Mouse (Mus musculus): ENCODE measurements at regions not wholly inside any gene's neighbourhood (a gene's known extent, or its start where the extent isn't known, plus 50 kb on each side); places are given as distances from the start of the nearest gene placed in this dataset.

- WGBS (ENCODE audit: insufficient replicate concordance) = 8% methylated on average over 4 of the region's 4 CpGs
- Histone ChIP-seq H3K27me3 (ENCODE audit: control insufficient read depth, insufficient read depth, low read length) (no peaks in the 10 kb centered on the region), H3K4me2 (no peak overlapping the region), H3K9me3 (replicated peaks; ENCODE audit: control insufficient read depth, low read length) (no peaks in the 10 kb centered on the region), H3K36me3 (ENCODE audit: control insufficient read depth, insufficient read depth, low read length) (no peaks in the 10 kb centered on the region), H3K4me3 (ENCODE audit: low read depth, low read length) (no peak overlapping the region), H3K4me1 (ENCODE audit: control insufficient read depth, insufficient read depth, low read length) (no peaks in the 10 kb centered on the region), H3K27ac (ENCODE audit: low read depth, low read length) (no peak overlapping the region), H3K9ac (ENCODE audit: low read depth, low read length) (no peak overlapping the region)
- no peak for ATAC-seq (replicated peaks; ENCODE audit: insufficient number of reproducible peaks, low FRiP score, low TSS enrichment)
Observed at GRCm38 (mm10) chr1:13784396-13784795, 2308.7 kb downstream of the 4930444P10Rik start.

DNA sequence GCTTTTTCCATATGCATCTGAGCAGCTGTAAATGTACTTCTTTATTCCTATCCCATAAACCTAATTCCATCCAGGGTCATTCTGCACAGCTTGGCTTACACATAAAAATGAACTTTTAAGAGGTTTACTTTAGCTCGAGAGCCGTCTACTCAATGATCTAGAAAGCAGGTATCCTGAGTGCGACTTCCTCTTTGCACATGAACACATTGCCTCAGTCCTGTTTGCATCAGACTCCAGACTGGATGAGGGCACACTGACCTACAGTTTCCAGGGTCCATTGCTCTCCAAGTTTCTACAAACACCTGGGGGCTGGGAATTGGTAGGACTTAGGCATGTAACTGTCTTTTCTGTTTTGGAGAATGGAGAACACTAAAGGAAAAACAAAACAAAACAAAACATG is 2310.5 kb downstream of the 4930444P10Rik start:
- H3K4me3 ChIP-seq (ENCODE audit: low read depth, low read length) = no peak overlapping the region
- H3K9ac ChIP-seq (ENCODE audit: low read depth, low read length) = no peak overlapping the region
- 79% methylated on average over 3 of the region's 3 CpGs for WGBS (ENCODE audit: insufficient replicate concordance)

DNA sequence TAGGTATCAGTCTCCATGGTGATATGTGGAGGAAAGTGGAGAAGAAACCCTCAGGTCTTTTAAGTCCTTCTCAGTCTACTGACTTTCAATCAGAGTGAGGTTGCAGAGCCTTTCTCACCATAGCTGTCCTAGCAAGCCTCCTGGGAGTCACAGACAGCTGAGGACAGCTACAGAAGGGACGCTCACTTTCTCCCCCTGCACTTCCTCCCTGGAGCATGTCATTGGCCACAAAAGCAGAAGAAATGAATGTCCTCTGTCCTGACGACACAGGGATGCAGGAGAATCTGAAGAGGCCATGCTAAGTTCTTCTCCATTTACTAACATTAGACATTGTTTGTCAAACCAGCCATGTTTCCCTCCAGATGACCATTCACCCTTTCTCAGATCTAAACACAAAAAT is 2321.0 kb downstream of the 4930444P10Rik start:
- WGBS (ENCODE audit: insufficient replicate concordance) = 16% methylated on average over 2 of the region's 2 CpGs
- H3K9me3 ChIP-seq (replicated peaks; ENCODE audit: control insufficient read depth, low read length) = no peaks in the 10 kb centered on the region
- H3K9ac ChIP-seq (ENCODE audit: low read depth, low read length) = no peak overlapping the region
- no peak overlapping the region for H3K4me3 ChIP-seq (ENCODE audit: low read depth, low read length)
- peaks cover 5% of the 10 kb centered on the region; the same call in 1 of the 2 replicates for H3K4me1 ChIP-seq (ENCODE audit: control insufficient read depth, insufficient read depth, low read length)
- H3K4me2 ChIP-seq = no peak overlapping the region
- H3K27ac ChIP-seq (ENCODE audit: low read depth, low read length) = no peak overlapping the region
- no peaks in the 10 kb centered on the region for H3K36me3 ChIP-seq (ENCODE audit: control insufficient read depth, insufficient read depth, low read length)
- no peaks in the 10 kb centered on the region for H3K27me3 ChIP-seq (ENCODE audit: control insufficient read depth, insufficient read depth, low read length)
- ATAC-seq (replicated peaks; ENCODE audit: insufficient number of reproducible peaks, low FRiP score, low TSS enrichment) = no peak

More for the DNA sequence above, 2310.5 kb downstream of the 4930444P10Rik start:
- H3K4me1 ChIP-seq (ENCODE audit: control insufficient read depth, insufficient read depth, low read length) = no peaks in the 10 kb centered on the region
- H3K27me3 ChIP-seq (ENCODE audit: control insufficient read depth, insufficient read depth, low read length) = no peaks in the 10 kb centered on the region
- H3K9me3 ChIP-seq (replicated peaks; ENCODE audit: control insufficient read depth, low read length) = no peaks in the 10 kb centered on the region
- no peaks in the 10 kb centered on the region for H3K36me3 ChIP-seq (ENCODE audit: control insufficient read depth, insufficient read depth, low read length)
- H3K27ac ChIP-seq (ENCODE audit: low read depth, low read length) = no peak overlapping the region
- H3K4me2 ChIP-seq = no peak overlapping the region
- no peak for ATAC-seq (replicated peaks; ENCODE audit: insufficient number of reproducible peaks, low FRiP score, low TSS enrichment)

DNA sequence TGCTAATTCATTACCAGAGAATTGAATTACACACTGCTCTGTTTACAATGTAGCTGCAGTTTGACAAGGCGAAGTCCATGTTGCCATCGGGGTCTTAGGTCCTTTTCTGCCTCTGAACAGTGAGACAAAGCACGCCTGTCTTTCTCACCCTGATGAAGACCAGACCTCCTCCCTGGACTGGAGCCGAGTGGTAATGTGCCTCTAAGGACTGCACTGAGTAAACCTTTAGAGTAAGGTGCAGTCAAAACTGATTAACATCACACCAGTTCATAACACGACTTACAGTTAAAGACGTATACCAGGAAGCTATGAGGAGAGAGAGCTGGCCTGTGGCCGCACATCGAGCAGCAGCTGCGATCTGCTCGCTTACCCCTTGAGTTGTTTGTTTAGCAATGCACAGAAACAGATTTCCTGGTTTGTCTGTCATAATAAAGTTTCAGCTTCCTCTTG is 2322.1 kb downstream of the 4930444P10Rik start:
- H3K27ac ChIP-seq (ENCODE audit: low read depth, low read length) = 0 out of 2 replicates have a peak overlapping the region, but pooled peaks have one; percentile 29
- no peak overlapping the region for H3K4me3 ChIP-seq (ENCODE audit: low read depth, low read length)
- no peaks in the 10 kb centered on the region for H3K9me3 ChIP-seq (replicated peaks; ENCODE audit: control insufficient read depth, low read length)
- H3K36me3 ChIP-seq (ENCODE audit: control insufficient read depth, insufficient read depth, low read length) = no peaks in the 10 kb centered on the region
- 22% methylated on average over 10 of the region's 10 CpGs for WGBS (ENCODE audit: insufficient replicate concordance)
- ATAC-seq (replicated peaks; ENCODE audit: insufficient number of reproducible peaks, low FRiP score, low TSS enrichment) = peak; percentile 77
- no peak overlapping the region for H3K9ac ChIP-seq (ENCODE audit: low read depth, low read length)
- H3K4me2 ChIP-seq = peak overlapping the region; percentile 42
- H3K27me3 ChIP-seq (ENCODE audit: control insufficient read depth, insufficient read depth, low read length) = no peaks in the 10 kb centered on the region
- peaks cover 5% of the 10 kb centered on the region; the same call in 1 of the 2 replicates for H3K4me1 ChIP-seq (ENCODE audit: control insufficient read depth, insufficient read depth, low read length)

DNA sequence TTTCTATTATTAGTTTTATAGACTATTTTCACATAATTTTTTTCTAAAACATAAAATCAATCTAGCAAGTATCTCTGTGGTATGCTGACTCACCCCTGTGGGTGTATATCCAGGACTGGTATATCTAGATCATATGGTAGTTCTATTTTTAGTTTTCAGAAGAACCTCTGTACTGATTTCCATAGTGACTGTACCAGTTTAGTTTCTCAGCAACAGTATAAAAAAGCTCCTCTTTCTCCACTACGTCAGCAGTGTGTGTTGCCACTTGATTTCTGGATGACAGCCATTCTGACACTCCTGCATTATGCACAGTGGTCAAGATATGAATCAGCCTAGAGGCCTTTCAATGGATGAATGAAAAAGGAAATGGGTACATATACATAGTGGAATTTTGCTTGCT is 2338.6 kb downstream of the A830018L16Rik start:
- no peak overlapping the region for H3K4me3 ChIP-seq (ENCODE audit: low read depth, low read length)
- no peak overlapping the region for H3K4me2 ChIP-seq
- H3K4me1 ChIP-seq (ENCODE audit: control insufficient read depth, insufficient read depth, low read length) = no peaks in the 10 kb centered on the region
- no peak overlapping the region for H3K27ac ChIP-seq (ENCODE audit: low read depth, low read length)
- no peaks in the 10 kb centered on the region for H3K9me3 ChIP-seq (replicated peaks; ENCODE audit: control insufficient read depth, low read length)
- H3K36me3 ChIP-seq (ENCODE audit: control insufficient read depth, insufficient read depth, low read length) = no peaks in the 10 kb centered on the region
- no peak for ATAC-seq (replicated peaks; ENCODE audit: insufficient number of reproducible peaks, low FRiP score, low TSS enrichment)
- H3K9ac ChIP-seq (ENCODE audit: low read depth, low read length) = no peak overlapping the region
- 56% methylated on average over 1 of the region's 1 CpGs for WGBS (ENCODE audit: insufficient replicate concordance)
- no peaks in the 10 kb centered on the region for H3K27me3 ChIP-seq (ENCODE audit: control insufficient read depth, insufficient read depth, low read length)

- no peak for ATAC-seq (replicated peaks; ENCODE audit: insufficient number of reproducible peaks, low FRiP score, low TSS enrichment)
- H3K27ac ChIP-seq (ENCODE audit: low read depth, low read length) = no peak overlapping the region
- no peak overlapping the region for H3K9ac ChIP-seq (ENCODE audit: low read depth, low read length)
- H3K27me3 ChIP-seq (ENCODE audit: control insufficient read depth, insufficient read depth, low read length) = no peaks in the 10 kb centered on the region
- no peaks in the 10 kb centered on the region for H3K36me3 ChIP-seq (ENCODE audit: control insufficient read depth, insufficient read depth, low read length)
- H3K4me1 ChIP-seq (ENCODE audit: control insufficient read depth, insufficient read depth, low read length) = no peaks in the 10 kb centered on the region
- H3K9me3 ChIP-seq (replicated peaks; ENCODE audit: control insufficient read depth, low read length) = no peaks in the 10 kb centered on the region
- H3K4me3 ChIP-seq (ENCODE audit: low read depth, low read length) = no peak overlapping the region
- no peak overlapping the region for H3K4me2 ChIP-seq
- 72% methylated on average over 1 of the region's 1 CpGs for WGBS (ENCODE audit: insufficient replicate concordance)
Observed at GRCm38 (mm10) chr1:13751381-13751780, 2337.5 kb downstream of the A830018L16Rik start.
